ENCODE assay signal across 21 mouse cellular contexts in the genomic region with DNA sequence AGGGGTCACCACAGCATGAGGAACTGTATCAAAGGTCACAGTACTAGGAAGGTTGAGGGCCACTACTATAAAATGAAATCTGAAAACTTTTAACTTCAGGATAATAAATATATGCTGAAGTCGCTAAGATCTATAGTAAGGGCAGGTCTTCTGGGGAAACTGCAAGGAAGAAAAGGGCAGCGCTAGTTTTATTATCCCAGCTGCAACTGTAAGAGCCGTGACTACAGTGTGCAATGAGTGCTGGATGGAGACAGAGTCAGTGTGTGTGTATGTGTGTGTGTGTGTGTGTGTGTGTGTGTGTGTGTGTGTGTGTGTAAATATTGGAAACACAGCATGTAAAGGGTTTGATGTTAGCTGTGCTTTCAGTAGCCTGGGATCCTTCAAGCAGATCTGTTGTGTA. TPM values are rescaled to one million over a fixed set of nuclear protein-coding genes. Genes with fewer than 3 reads are reported as not detected.
DNase-seq lines count a peak whose midpoint lies in the region; ATAC-seq and TF ChIP-seq lines count a peak whose summit lies in the region.
"Had no signal": no experiment of that assay in that cellular context is flagged by ENCODE, and none has a peak within 500 bp of the region (broad histone marks: within the 10 kb centered on the region; RNA-seq: fewer than 3 reads in every experiment).

No protein-coding gene starts in this region.

- no peaks in the 10 kb centered on the region for H3K9me3 ChIP-seq in intestine, embryonic 15.5 days
- no peaks in the 10 kb centered on the region for H3K9me3 ChIP-seq in intestine, embryonic 16.5 days (ENCODE audit: control insufficient read depth, low read length)
- no peaks in the 10 kb centered on the region for H3K9me3 ChIP-seq in intestine, postnatal 0 days (ENCODE audit: control insufficient read depth)
- H3K9me3 ChIP-seq in lung, postnatal 0 days (ENCODE audit: low read length) = no peaks in the 10 kb centered on the region
- H3K9me3 ChIP-seq in forebrain, postnatal 0 days (ENCODE audit: low read length) = no peaks in the 10 kb centered on the region
- H3K9me3 ChIP-seq: G1E had no signal

- no peak overlapping the region for H3K4me2 ChIP-seq in intestine, embryonic 15.5 days (replicated peaks)
- no peak overlapping the region for H3K4me2 ChIP-seq in intestine, embryonic 16.5 days (ENCODE audit: low read depth, low read length)
- 0 out of 2 replicates have a peak overlapping the region, but pooled peaks have one; percentile 9 for H3K4me2 ChIP-seq in intestine, postnatal 0 days (replicated peaks; ENCODE audit: low read depth)
- no peak overlapping the region for H3K4me2 ChIP-seq in lung, postnatal 0 days (replicated peaks; ENCODE audit: low read depth, low read length)
- H3K4me2 ChIP-seq in forebrain, postnatal 0 days (ENCODE audit: low read depth) = no peak overlapping the region

- H3K9ac ChIP-seq in intestine, embryonic 15.5 days = no peak overlapping the region
- H3K9ac ChIP-seq in intestine, embryonic 16.5 days (ENCODE audit: low read depth, low read length) = no peak overlapping the region
- no peak overlapping the region for H3K9ac ChIP-seq in intestine, postnatal 0 days (ENCODE audit: low read depth, low read length)
- H3K9ac ChIP-seq in lung, postnatal 0 days (replicated peaks; ENCODE audit: low read depth) = no peak overlapping the region
- H3K9ac ChIP-seq in forebrain, postnatal 0 days = no peak overlapping the region

- no peak for DNase-seq in thymus, postnatal 0 days (ENCODE audit: low spot score)
- no peak for DNase-seq in lung, postnatal 0 days (ENCODE audit: low spot score)
- no peak for DNase-seq in forebrain, postnatal 0 days
- DNase-seq: adrenal gland, adult 2 months; adrenal gland, adult 8-10 months; adrenal gland, postnatal 10 days; adrenal gland, postnatal 14 days; adrenal gland, postnatal 25 days; adrenal gland, postnatal 36 days; B cell, adult 2 months; cerebellum, adult 11 months; cerebellum, adult 11-12 months; cerebellum, adult 18-20 months had no signal

- H3K4me1 ChIP-seq in intestine, embryonic 15.5 days (replicated peaks) = no peaks in the 10 kb centered on the region
- H3K4me1 ChIP-seq in intestine, embryonic 16.5 days (ENCODE audit: control insufficient read depth, insufficient read depth, low read length) = 0 out of 2 replicates have a peak, but pooled peaks cover 2% of the 10 kb centered on the region
- no peaks in the 10 kb centered on the region; the same call in 1 of the 2 replicates for H3K4me1 ChIP-seq in intestine, postnatal 0 days (replicated peaks; ENCODE audit: control insufficient read depth, insufficient read depth, low read length)
- H3K4me1 ChIP-seq in lung, postnatal 0 days (ENCODE audit: insufficient read depth, low read depth, low read length) = no peaks in the 10 kb centered on the region
- H3K4me1 ChIP-seq in forebrain, postnatal 0 days (ENCODE audit: insufficient read depth) = no peaks in the 10 kb centered on the region; the same call in 1 of the 2 replicates

- WGBS in intestine, embryonic 15.5 days = 67% methylated on average over 3 of the region's 3 CpGs
- WGBS in intestine, embryonic 16.5 days = 49% methylated on average over 3 of the region's 3 CpGs
- 43% methylated on average over 3 of the region's 3 CpGs for WGBS in intestine, postnatal 0 days
- WGBS in lung, postnatal 0 days = 69% methylated on average over 3 of the region's 3 CpGs
- 73% methylated on average over 3 of the region's 3 CpGs for WGBS in forebrain, postnatal 0 days

- H3K27ac ChIP-seq in intestine, embryonic 15.5 days = no peak overlapping the region
- H3K27ac ChIP-seq in intestine, embryonic 16.5 days (ENCODE audit: low read length) = no peak overlapping the region
- no peak overlapping the region for H3K27ac ChIP-seq in intestine, postnatal 0 days (ENCODE audit: low read depth, low read length)
- H3K27ac ChIP-seq in lung, postnatal 0 days (ENCODE audit: low read length) = no peak overlapping the region
- no peak overlapping the region for H3K27ac ChIP-seq in forebrain, postnatal 0 days (ENCODE audit: low read depth, low read length)

- TF ChIP-seq EP300 in lung, postnatal 0 days (IDR thresholded peaks at IDR 0.05) = no peak

- H3K36me3 ChIP-seq in intestine, embryonic 15.5 days = no peaks in the 10 kb centered on the region
- no peaks in the 10 kb centered on the region for H3K36me3 ChIP-seq in intestine, embryonic 16.5 days (ENCODE audit: control insufficient read depth, insufficient read depth, low read length)
- H3K36me3 ChIP-seq in intestine, postnatal 0 days (ENCODE audit: control insufficient read depth, insufficient read depth) = no peaks in the 10 kb centered on the region
- H3K36me3 ChIP-seq in lung, postnatal 0 days (ENCODE audit: insufficient read depth, low read length) = no peaks in the 10 kb centered on the region
- no peaks in the 10 kb centered on the region for H3K36me3 ChIP-seq in forebrain, postnatal 0 days (ENCODE audit: insufficient read depth)
- H3K36me3 ChIP-seq: G1E had no signal

- peak; percentile 47; the same call in 1 of the 2 replicates for ATAC-seq in intestine, embryonic 15.5 days
- peak; percentile 80 for ATAC-seq in intestine, embryonic 16.5 days
- peak; percentile 51 for ATAC-seq in intestine, postnatal 0 days
- no peak for ATAC-seq in lung, postnatal 0 days
- no peak for ATAC-seq in forebrain, postnatal 0 days
- ATAC-seq: activated CD4-positive, CD25-positive, alpha-beta regulatory T cell, adult 4 months; CD4-positive, CD25-positive, alpha-beta regulatory T cell, adult 4 months; Patski had no signal

- H3K27me3 ChIP-seq in intestine, embryonic 15.5 days (replicated peaks) = no peaks in the 10 kb centered on the region
- H3K27me3 ChIP-seq in intestine, embryonic 16.5 days (replicated peaks; ENCODE audit: control insufficient read depth, insufficient read depth, low read length) = no peaks in the 10 kb centered on the region
- H3K27me3 ChIP-seq in intestine, postnatal 0 days (replicated peaks; ENCODE audit: control insufficient read depth, insufficient read depth, low read length) = no peaks in the 10 kb centered on the region
- no peaks in the 10 kb centered on the region for H3K27me3 ChIP-seq in lung, postnatal 0 days (replicated peaks; ENCODE audit: insufficient read depth, low read length)
- H3K27me3 ChIP-seq in forebrain, postnatal 0 days (ENCODE audit: insufficient read depth, low read length) = no peaks in the 10 kb centered on the region
- H3K27me3 ChIP-seq: CH12.LX had no signal

- no peak overlapping the region for H3K4me3 ChIP-seq in intestine, embryonic 15.5 days (replicated peaks)
- no peak overlapping the region for H3K4me3 ChIP-seq in intestine, embryonic 16.5 days (ENCODE audit: low read length)
- no peak overlapping the region for H3K4me3 ChIP-seq in intestine, postnatal 0 days (ENCODE audit: low read depth, low read length)
- H3K4me3 ChIP-seq in lung, postnatal 0 days (ENCODE audit: low read depth, low read length) = no peak overlapping the region
- H3K4me3 ChIP-seq in forebrain, postnatal 0 days (ENCODE audit: low read depth, low read length) = no peak overlapping the region

- no peak for TF ChIP-seq CTCF in intestine, postnatal 0 days (IDR thresholded peaks at IDR 0.05; ENCODE audit: low read depth)
- no peak for TF ChIP-seq CTCF in lung, postnatal 0 days (IDR thresholded peaks at IDR 0.05)
- no peak for TF ChIP-seq CTCF in forebrain, postnatal 0 days (IDR thresholded peaks at IDR 0.05; ENCODE audit: low read depth)

RNA-seq across cellular contexts. Expression of gene Tmx1, which starts 25.0 kb away (rescaled TPM):
- polyA plus RNA-seq in intestine, embryonic 15.5 days (2015; fragmentation: Nextera tagmentation; extraction: Ambion mirVana) = 104 and 111 TPM in 2 replicates
- 97.1 and 102 TPM in 2 replicates for polyA plus RNA-seq in intestine, embryonic 16.5 days (2015; fragmentation: Nextera tagmentation; extraction: Ambion mirVana)
- polyA plus RNA-seq in intestine, postnatal 0 days (2015; fragmentation: Nextera tagmentation; extraction: Ambion mirVana) = 64.4 and 70.7 TPM in 2 replicates
- 100 and 107 TPM in 2 replicates for polyA plus RNA-seq in thymus, postnatal 0 days (2015; fragmentation: Nextera tagmentation; extraction: Ambion mirVana)
- polyA plus RNA-seq in lung, postnatal 0 days (2015; fragmentation: Nextera tagmentation; extraction: Ambion mirVana) = 76.1 and 83.7 TPM in 2 replicates
- total RNA-seq in forebrain, postnatal 0 days (2014; rRNA removed) = 81.2 and 93.4 TPM in 2 replicates
- polyA plus RNA-seq in forebrain, postnatal 0 days (2015; fragmentation: Nextera tagmentation; extraction: Ambion mirVana) = 76.7 and 113 TPM in 2 replicates

Comparison
In these comparisons a context has a peak if more than half of its experiments do, and no peak if none do; other contexts are left out.
1. ATAC-seq: peak in intestine, embryonic 15.5 days (single experiment), intestine, embryonic 16.5 days (single experiment) and intestine, postnatal 0 days (single experiment); none in lung, postnatal 0 days (single experiment) and forebrain, postnatal 0 days (single experiment).